Mouse (Mus musculus): ENCODE results near the gene Dcx.

Dcx gene

DNA sequence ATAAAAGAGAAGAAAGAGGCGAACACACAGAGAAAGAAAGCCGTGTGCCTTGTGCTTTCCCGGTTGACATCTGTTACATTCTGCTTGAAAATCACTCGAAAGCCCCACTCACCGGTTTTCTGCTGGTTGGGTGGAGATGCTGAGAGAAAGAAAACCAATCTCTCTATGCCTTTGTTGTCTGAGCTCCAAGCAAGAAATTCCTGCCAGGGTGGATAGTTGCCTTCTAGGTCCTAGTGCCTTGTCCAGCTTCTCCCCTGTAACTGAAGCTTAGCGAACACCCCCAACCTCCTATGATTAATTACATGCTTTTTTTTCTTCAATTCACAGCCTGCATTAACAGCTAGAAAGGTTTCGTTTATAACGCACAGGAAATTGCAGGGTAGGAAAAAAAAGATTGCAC, at the start of gene Dcx:
Dcx (minus strand) TSS at position 354 of the 400 bp plus-strand sequence.
- no peak for ATAC-seq (ENCODE audit: insufficient number of reproducible peaks, low FRiP score, low TSS enrichment)

DNA sequence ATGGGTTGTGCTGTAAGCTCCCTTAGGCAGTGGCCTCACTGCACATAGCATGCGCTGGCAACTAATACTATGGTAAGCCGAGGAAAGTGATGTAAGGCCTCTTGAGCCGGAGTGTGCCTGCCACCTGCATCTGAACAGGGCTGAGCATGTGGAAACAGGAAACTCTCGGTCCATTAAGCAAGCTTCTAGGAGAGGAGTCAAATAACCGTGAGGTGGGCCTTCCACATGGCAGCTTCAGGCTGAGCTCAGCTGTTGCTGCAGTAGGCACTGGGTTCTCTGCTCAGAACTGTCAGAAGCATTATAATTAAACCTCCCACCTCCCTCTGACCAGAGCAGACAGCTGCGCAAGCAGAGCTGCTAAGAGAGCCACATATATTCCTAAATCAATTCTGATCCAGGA, 33.1 kb upstream of the Dcx start:
- ATAC-seq (ENCODE audit: insufficient number of reproducible peaks, low FRiP score, low TSS enrichment), result no peak

DNA sequence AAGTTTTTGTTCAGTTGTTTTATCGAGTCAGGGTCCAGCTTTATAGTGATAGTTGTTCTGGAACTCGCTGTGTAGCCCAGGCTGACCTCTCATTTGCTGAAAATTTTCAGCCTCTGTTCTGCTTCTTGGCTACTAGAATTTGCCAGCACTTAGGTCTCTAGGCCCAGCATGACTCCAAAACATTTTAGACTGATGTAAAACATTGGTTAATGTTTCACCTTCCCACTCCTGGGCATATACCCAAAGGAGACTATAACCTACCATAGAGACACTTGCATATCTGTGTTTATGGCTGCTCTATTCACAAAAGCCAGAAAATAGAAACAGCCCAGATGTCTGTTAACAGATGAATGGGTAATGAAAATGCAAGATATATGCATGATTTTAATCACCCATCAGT, 560 bp upstream of the Dcx start:
- no peak for ATAC-seq (ENCODE audit: insufficient number of reproducible peaks, low FRiP score, low TSS enrichment)

DNA sequence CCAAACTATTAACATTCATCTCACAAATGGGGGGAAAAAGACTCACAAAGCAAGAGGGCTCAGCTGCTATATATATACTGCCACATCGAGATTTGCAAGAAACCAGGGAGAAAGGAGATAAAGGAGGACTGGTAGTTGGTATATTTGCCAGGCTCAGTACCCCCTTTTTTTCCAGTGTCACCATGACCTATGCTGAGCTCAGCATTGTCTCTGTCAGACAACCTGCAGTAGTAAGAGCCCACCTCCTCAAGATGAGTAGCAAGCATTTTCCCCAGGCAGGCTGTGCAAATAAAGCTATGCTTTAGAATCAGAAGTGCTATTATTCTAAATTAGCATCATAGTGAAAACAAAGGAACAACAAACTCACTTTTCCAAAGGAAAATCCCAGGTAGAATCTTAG, 581 bp downstream of the Dcx start:
- no peak for ATAC-seq (ENCODE audit: insufficient number of reproducible peaks, low FRiP score, low TSS enrichment)

DNA sequence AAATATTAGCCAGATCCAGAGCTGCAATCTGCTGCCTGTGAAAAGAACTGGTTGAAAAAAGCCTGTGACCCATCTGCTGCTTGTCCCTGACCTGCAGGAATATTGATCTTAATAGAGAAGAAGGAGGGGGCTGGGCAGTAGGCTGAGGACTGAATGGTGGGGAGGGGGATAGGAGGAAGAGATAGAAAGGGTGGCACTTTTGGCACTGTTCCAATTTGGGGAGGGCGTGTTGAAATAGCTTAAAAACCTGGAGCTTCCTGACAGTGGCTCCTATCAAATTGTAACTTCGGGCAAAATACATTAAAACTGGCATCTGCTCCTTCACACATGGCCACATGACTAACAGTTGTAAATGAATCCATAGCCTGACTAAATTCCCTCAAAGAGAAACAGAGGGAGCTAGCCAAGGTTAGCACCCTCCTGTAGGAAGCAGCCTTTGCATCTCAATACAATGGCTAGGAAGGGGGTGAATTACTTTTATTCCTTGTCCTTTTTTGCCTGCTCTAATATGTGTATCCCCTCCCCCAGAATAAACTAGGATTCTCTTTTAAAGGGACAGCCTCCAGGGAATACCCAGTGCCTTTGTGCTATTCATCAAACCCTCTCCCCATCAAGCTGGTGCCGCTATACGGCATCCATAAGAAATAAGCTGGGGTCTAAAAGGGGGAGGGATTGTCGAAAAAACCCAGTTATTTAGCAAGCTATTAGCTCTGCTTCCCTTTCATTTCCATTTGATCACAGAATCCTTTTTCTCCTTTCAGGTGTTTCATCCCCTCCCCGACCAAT, 1.5 kb downstream of the Dcx start:
- ATAC-seq (ENCODE audit: insufficient number of reproducible peaks, low FRiP score, low TSS enrichment), result no peak

DNA sequence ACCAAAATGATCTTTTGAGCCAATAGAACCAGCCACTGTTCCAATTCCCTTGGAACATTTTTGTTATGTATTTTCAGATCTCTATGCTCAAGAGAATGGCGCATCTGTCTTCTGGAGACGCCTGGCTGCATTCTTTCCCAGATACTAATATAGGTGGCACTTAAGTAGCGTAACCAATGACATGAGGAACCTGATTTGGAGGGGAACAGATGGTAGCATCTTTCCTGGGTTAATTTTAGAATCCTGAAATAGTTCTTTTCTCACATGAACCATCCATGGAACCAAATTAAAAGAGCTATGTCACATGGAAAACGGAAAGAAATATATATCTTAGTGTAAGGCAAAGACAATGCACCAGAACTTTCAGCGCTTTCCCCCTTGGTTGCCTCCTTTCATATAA, 11.0 kb downstream of the Dcx start:
- ATAC-seq (ENCODE audit: insufficient number of reproducible peaks, low FRiP score, low TSS enrichment), result no peak

DNA sequence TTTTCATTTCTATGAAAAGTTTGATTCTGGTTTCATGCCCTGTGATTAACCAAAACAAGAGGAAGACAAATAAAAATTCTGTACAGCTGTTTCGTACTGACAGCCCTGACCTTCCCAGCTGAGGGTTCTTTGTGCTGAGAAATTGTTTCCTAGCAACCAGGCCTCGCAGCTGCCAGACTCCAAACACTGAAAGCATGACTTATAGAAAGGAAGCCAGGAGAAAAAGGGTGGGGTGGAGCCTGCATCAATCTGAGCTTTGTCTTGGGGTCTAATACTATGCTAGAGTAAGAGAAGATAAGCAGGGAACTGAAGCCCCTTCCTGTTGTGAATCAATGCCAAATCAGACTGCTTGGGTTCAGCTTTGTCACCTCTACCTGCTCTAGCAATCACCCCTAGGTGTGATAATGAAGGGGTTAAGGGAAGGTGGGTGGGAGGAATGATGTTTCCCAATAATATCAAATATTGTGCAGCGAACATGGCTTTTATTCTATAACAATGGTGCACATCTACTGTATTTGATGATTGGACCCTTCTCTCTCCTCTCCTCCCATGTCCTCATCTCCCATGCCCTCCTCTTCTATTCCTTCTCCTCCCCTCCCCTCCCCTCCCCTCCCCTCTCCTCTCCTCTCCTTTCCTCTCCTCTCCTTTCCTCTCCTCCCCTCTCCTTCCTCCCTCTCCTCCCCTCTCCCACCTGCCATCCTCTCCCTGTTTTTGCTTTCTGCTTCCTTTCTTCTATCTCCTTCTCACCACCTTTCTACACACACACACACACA, 26.2 kb downstream of the Dcx start:
- no peak for ATAC-seq (ENCODE audit: insufficient number of reproducible peaks, low FRiP score, low TSS enrichment)

DNA sequence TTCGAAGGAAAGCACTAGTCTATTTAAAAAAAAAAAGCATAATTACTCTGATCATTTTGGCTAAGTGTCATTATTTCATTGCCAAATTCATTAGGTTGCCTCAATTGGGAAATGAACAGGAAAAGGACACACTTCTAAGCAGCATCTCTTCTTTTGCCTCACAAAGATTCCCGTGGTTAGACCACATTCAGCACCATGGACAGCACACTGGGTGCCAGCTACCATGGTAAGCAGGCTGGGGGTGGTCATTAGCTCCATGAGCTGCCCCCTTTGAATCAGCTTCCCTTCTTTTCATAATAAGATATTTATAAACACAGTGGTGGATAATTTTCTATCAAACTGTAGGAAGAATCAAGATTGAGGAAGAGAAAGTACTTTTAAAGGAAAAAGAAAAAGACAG, 28.4 kb downstream of the Dcx start:
- ATAC-seq (ENCODE audit: insufficient number of reproducible peaks, low FRiP score, low TSS enrichment), result no peak

DNA sequence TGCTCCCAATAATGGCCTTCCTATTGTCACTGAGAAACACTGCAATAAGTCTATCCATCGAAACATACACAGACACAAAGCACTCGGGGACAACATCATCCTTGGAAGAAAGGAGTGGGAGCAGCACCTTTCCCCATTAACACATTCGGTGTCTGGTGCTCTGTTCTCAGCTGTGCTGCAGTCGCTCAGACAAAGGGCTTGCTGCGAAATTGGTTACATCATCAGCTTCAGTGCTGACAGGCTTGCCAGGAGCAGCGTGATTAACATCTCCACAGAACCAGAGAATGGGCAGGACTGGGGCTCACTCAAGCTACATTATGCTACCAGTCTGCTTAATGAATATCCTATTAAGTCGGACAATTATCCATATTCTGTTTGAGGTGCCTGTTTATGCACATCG, 30.8 kb downstream of the Dcx start:
- no peak for ATAC-seq (ENCODE audit: insufficient number of reproducible peaks, low FRiP score, low TSS enrichment)

DNA sequence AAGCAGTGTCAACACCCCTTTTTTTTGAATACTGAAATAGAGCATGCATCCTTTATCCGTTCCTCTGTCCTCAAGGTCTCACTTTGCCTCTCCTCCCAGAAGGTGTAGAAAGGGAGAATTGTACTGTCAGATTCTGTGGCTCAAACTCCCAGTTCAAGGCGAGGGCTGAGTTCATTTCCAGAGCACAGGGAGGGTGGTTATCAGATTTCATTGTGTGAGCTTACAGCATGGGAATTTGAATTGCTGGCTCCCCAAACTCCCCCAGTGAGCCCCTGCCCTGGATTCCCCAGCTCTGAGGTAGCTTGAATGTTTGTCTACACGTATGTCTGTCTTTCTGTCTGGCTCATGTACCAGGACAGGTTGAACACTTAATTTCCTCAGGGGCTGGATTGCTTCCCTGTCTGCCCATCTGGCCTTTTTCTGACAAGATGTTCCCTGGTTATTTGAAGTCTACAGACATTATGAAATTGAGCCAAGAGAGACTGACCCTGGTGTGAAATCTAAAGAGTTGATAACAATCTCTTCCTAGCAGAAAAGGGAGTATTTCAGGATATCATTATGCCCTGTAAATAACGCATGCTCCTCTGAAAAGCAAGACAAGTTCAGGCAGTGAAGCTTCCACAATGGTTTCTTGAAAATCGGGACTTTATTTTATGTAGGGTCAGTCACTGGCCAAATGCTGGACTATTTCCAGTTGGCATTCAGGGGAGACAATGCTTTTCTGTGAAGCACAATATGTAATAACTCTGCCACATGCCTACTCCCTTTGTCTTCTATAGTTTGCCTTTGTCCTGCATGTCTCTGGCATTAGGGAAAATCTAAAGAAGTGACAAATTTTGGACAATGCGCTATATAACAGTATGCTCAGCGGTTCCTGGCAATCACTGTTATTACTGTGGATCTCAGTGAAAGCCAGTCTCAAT, 35.5 kb downstream of the Dcx start:
- ATAC-seq (ENCODE audit: insufficient number of reproducible peaks, low FRiP score, low TSS enrichment), result no peak

DNA sequence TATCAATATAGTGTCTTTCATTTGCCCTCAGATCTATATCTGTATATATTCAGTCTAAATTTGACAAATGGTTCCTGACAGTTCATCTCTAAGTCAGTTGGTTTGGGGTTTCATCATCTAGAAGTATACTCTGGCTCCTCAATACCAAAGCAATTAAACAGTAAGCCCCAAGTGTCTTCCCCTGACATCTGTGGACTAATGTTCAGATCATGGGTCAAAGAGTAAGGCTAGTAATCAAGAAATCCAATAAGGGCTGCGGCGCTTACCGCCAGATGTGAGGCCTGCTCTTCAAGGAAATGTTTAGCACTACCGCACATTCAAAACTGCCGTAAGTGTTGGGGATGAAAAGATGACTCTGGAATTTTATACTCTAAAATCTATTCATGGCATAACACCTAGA, 36.2 kb downstream of the Dcx start:
- no peak for ATAC-seq (ENCODE audit: insufficient number of reproducible peaks, low FRiP score, low TSS enrichment)

DNA sequence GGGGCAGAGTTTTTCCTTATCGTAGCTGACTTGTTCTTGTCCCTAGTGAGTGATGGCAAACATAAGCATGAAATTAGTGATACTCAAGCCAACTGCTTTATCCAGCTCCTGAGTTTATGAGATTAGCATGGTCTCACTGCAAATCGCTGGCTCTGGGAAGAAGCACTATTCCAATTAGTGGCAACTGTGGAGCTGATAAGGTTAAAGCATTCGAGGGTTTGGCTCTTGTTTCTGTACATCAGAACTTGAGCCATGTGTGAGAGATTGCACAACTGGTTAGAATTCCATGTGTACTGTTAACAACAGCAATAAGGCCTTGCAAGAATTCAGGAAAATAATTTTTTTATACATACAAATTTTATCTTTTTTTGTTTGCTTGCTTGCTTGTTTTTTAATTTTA, 39.9 kb downstream of the Dcx start:
- no peak for ATAC-seq (ENCODE audit: insufficient number of reproducible peaks, low FRiP score, low TSS enrichment)

DNA sequence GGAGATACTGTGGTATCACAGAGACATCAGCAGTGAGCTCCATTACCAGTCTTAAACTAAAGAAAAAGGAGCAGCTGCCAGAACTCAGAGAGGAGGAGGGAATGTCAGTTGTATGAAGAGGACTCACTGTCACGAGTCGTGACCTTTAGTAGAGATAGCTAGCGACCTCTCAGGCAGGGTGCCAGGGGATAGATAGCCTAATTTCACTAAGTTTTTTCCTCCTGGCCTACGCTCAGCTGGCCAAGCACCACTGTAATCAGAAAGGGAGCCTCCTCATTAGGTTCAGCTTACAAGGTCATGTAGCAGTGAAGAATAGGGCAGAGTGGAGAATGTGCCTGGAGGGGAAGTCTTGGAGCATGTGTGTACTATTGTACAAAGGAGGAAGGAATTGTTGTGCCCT, 47.3 kb downstream of the Dcx start:
- no peak for ATAC-seq (ENCODE audit: insufficient number of reproducible peaks, low FRiP score, low TSS enrichment)

DNA sequence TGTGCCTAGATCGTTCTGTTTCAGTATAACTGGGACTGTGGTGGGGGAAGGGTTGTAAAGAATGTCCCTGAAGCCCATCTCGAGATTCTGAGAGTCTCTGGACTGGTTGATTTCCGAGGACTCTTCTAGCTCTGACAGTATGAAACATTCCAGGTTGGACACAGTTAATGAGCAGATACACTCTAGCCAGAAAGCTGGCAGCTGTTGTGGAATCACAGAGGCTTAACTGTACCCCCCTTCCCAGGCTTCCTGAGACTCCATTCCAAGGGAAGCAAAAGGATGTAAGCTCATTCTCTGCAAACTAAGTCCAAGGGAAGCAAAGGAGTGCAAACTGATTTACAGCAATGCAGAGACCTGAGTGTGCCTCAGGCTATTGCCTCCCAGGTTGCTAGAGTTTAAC, 48.2 kb downstream of the Dcx start:
- no peak for ATAC-seq (ENCODE audit: insufficient number of reproducible peaks, low FRiP score, low TSS enrichment)

DNA sequence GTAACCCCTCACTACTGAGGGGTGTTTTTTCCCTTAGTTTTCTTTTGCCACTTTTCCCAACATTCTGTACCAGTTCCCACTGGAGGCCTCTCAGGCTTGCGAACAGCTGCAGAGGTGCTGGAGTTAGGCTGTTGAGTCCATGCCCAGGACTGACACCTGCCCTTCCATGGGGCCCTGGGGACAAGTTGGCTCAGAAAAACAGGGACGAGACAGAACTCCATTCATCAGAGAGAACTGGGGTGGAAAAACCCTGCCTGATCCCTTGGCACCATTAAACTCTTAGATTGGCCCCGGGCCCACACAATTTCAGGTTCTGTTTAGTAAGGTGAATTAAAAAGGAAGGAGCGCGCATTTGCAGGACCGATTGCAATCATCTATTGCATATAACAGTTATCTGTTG, 48.8 kb downstream of the Dcx start:
- no peak for ATAC-seq (ENCODE audit: insufficient number of reproducible peaks, low FRiP score, low TSS enrichment)

DNA sequence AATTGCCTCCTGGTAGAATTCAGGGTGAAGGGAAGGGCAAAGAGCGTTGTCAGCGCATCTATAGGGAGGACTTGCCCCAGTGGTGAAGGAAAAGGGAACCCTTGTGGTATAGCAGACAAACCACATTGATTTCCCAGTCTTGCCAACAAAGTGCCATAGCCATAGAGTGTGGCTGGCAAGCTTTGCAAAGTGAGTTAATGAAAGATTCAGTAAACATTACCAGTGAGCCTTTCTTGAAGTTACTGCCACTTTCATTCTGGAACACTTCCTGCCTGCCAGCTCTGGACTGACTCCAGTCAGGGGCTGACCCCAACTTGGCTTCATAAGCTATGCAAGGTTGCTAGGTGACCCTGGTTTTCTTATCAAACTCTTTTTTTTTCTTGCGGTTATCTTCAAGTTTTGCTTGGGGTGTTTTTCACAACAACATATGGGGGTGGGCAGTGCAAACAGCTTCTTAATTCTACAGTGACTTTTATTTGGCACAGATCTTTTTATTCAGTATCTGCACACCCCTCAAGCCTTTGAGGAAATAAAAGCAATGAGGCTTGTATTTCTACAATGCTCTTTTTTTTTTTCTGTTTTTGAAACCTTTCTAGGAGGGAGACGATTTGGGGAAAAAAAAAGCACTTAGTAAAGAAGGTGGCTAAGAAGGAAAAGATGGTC, 51.2 kb downstream of the Dcx start:
- ATAC-seq (ENCODE audit: insufficient number of reproducible peaks, low FRiP score, low TSS enrichment), result no peak

DNA sequence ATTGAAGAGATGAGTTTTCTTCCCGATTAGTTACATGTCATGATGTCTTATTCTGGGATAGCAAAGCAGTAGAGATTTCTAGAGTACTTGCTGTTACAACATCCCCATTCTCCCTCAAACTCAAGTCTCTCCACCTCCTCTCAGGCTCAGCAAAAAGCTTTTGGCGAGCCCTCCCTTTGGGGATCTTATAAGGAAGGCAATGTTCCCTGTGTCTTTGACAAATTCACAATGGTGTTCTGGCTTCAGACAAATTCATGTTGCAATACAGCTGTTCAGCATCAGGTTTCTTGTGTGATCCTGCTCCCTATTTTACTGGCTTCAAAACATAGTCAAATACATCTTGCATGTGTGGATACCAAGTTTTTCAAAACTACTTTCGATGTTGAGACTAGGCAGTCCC, 53.5 kb downstream of the Dcx start:
- no peak for ATAC-seq (ENCODE audit: insufficient number of reproducible peaks, low FRiP score, low TSS enrichment)

DNA sequence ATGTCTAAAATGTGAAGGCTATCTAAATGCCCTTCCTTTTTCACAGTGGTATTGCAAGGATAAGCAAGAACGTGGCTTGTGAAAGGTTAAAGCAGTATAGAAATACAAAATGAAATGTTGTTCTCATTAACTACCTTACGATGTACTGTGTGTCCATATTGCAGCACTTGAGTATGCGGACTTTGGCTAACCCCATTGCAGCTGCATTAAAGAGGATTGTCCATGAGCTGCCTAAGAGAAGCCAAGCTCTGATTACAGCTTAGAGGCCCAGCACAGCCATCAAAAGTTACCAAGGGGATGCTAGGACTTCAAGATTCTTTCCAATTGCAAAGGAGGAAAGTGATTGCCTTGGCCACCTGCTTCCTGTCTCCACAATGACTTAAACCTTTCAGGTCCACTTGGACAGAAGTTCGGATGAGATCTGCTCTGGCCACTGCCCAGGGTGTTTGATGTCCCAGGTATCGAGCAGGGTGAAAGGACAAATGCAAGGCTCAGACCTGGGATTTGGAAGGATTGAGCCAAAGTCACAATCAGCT, 65.9 kb downstream of the Dcx start:
- no peak for ATAC-seq (ENCODE audit: insufficient number of reproducible peaks, low FRiP score, low TSS enrichment)

DNA sequence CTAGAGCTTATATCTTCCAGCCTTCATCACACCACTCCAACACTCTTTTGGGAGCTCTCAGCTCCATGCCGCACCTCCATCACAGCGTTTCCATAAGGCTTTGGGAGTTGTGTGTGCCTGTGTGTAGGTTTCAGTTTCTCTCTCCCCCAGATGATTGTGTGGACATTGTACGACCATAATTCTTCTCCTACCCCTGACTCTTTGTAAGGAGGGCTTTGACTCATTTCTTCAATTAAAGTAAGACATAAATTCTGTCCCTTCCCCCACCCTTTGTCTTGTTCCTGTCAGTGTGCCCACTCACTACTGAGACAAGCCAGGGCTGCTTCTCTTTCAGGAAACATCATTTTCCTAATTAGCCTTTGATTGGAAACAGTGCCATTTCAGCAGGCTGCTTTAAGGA, 81.8 kb downstream of the Dcx start:
- no peak for ATAC-seq (ENCODE audit: insufficient number of reproducible peaks, low FRiP score, low TSS enrichment)

DNA sequence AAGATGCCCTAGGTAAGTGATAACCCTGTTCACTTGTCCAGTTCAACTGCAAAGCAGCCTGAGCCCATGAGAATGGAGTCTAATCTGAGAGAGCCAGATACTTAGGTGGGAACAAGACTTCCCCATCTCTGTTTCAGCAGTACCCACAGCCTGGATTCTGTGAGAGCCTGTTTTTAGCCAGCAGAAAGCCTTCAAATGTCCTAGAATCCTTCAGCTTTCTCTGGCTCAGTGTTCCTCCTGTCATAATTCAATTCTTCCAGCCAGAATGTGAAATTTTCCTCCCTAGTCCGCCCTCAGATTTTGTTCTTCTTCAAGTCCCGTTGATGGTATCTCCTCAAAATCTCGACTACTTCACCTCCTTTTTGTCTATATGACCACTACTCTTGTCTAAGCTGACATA, 83.1 kb downstream of the Dcx start:
- ATAC-seq (ENCODE audit: insufficient number of reproducible peaks, low FRiP score, low TSS enrichment), result no peak

All from cerebellum, adult (tissue).